Mouse (Mus musculus) midbrain, embryonic 11.5 days (tissue): ENCODE results near the gene Numbl. TPM values are rescaled to one million over a fixed set of nuclear protein-coding genes. Genes with fewer than 3 reads are reported as not detected.

ENCODE experiments used
- ATAC-seq: fragments of 200-750 bp; cut with Nextera tagmentation; 2 replicates; pipeline ENCODE4 v1.8.0; 2017; ENCODE audit warnings: moderate TSS enrichment, moderate library complexity; ENCODE audit not compliant: low FRiP score
- DNase-seq: peaks from one replicate; pipeline ENCODE4 v3.0.0; 2015; ENCODE audit warnings: low spot score; ENCODE audit errors: missing footprints
- H3K27ac ChIP-seq: fragments of 300-500 bp; sonication (generic); 2 replicates; pipeline ENCODE4 v1.5.1; 2014; ENCODE audit warnings: low read depth, low read length
- H3K27me3 ChIP-seq: fragments of 300-500 bp; sonication (generic); 2 replicates; pipeline ENCODE4 v1.6.1; 2014; ENCODE audit warnings: mild to moderate bottlenecking, low read length, moderate library complexity, mixed read lengths; ENCODE audit not compliant: control insufficient read depth, insufficient read depth
- H3K36me3 ChIP-seq: fragments of 300-500 bp; sonication (generic); 2 replicates; pipeline ENCODE4 v1.6.1; 2014; ENCODE audit warnings: mild to moderate bottlenecking, low read length, moderate library complexity, mixed read lengths; ENCODE audit not compliant: control insufficient read depth, insufficient read depth
- H3K4me1 ChIP-seq: fragments of 300-500 bp; sonication (generic); 2 replicates; pipeline ENCODE4 v1.6.1; 2014; ENCODE audit warnings: low read length; ENCODE audit not compliant: control insufficient read depth, insufficient read depth
- H3K4me2 ChIP-seq: fragments of 300-500 bp; sonication (generic); 2 replicates; pipeline ENCODE4 v1.6.1; 2014; ENCODE audit warnings: mild to moderate bottlenecking, moderate library complexity
- H3K4me3 ChIP-seq: fragments of 300-500 bp; sonication (generic); 2 replicates; pipeline ENCODE4 v1.5.1; 2014; ENCODE audit warnings: low read depth, low read length
- H3K9ac ChIP-seq: fragments of 300-500 bp; sonication (generic); 2 replicates; pipeline ENCODE4 v1.6.1; 2014; ENCODE audit warnings: low read length
- H3K9me3 ChIP-seq: fragments of 300-500 bp; sonication (generic); 2 replicates; pipeline ENCODE4 v1.6.1; 2016; ENCODE audit warnings: low read length; ENCODE audit not compliant: control insufficient read depth
- WGBS: fragments of 180-500 bp; shearing (Covaris S2); extraction: QIAGEN DNeasy Blood & Tissue Kit; methylation state at CpG from one replicate; pipeline ENCODE4 v1.1.7; 2014; 5-methylcytosine and 5-hydroxymethylcytosine counted together
- polyA plus RNA-seq: library from polyadenylated mRNA; unstranded; fragments of >200 nt; fragmentation: Nextera tagmentation; extraction: Ambion mirVana; gene quantifications from 2 replicates; pipeline ENCODE4 v1.2.1, GENCODE M21; 2014

The Numbl gene
- 16.9 and 17.7 TPM in 2 replicates for polyA plus RNA-seq

GRCm38 (mm10) chr7:27258205-27258899, at the start of gene Numbl:
TSS of gene Numbl (plus strand) at chr7:27258433.
- under 1% methylated on average over 47 of the region's 47 CpGs for WGBS
- Histone ChIP-seq H3K27me3 (no peaks in the 10 kb centered on the region), H3K4me3 (peak within 1 kb of the TSS; percentile 86), H3K9me3 (no peaks in the 10 kb centered on the region), H3K9ac (peak within 1 kb of the TSS; percentile 89), H3K36me3 (peaks cover 2% of the 10 kb centered on the region; the same call in 1 of the 2 replicates), H3K4me2 (peak within 1 kb of the TSS; percentile 86), H3K27ac (peak within 1 kb of the TSS; percentile 75), H3K4me1 (peaks cover 20% of the 10 kb centered on the region; the same call in 1 of the 2 replicates)
- DNase-seq = peak; percentile 100
- peak; percentile 89 for ATAC-seq

- no peaks in the 10 kb centered on the region for H3K4me1 ChIP-seq
- 88% methylated on average over 2 of the region's 2 CpGs for WGBS
- peaks cover 23% of the 10 kb centered on the region; the same call in 1 of the 2 replicates for H3K36me3 ChIP-seq
- H3K9ac ChIP-seq = no peak overlapping the region
- DNase-seq = no peak
- no peak overlapping the region for H3K27ac ChIP-seq
- no peaks in the 10 kb centered on the region for H3K27me3 ChIP-seq
- ATAC-seq = no peak
- no peaks in the 10 kb centered on the region for H3K9me3 ChIP-seq
- no peak overlapping the region for H3K4me2 ChIP-seq
- no peak overlapping the region for H3K4me3 ChIP-seq
These were observed 45.6 kb upstream of the Numbl start for GRCm38 (mm10) chr7:27212626-27213025.

GRCm38 (mm10) chr7:27218586-27218985, 39.6 kb upstream of the Numbl start:
- Histone ChIP-seq H3K4me2 (no peak overlapping the region), H3K27me3 (no peaks in the 10 kb centered on the region), H3K4me3 (no peak overlapping the region), H3K27ac (no peak overlapping the region), H3K36me3 (0 out of 2 replicates have a peak, but pooled peaks cover 5% of the 10 kb centered on the region), H3K4me1 (no peaks in the 10 kb centered on the region), H3K9ac (no peak overlapping the region), H3K9me3 (no peaks in the 10 kb centered on the region)
- no peak for DNase-seq
- no peak for ATAC-seq
- WGBS = 91% methylated on average over 7 of the region's 7 CpGs

DNA sequence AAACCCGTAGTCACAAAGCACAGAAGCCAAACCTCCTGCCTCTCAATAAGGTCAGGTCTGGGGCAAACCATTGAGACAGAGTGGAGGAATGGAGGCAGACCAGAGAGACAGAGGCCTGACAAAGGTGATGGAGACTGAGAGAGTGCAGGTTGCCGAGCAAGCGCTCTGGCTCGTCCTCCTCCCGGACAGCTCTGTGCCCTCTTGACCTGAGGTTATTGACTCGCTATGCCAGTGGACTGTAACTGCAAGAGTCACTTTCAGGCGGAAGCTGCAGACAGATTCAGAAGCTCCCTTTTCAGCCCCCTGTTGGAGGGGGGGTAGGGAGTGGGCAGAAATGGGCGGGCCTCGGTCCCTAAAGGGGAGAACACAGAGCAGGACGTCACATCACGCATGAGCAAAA, 38.3 kb upstream of the Numbl start:
- WGBS = 80% methylated on average over 11 of the region's 11 CpGs
- Histone ChIP-seq H3K27me3 (no peaks in the 10 kb centered on the region), H3K9ac (no peak overlapping the region), H3K4me2 (no peak overlapping the region), H3K36me3 (0 out of 2 replicates have a peak, but pooled peaks cover 5% of the 10 kb centered on the region), H3K4me1 (peaks cover 4% of the 10 kb centered on the region; the same call in 1 of the 2 replicates), H3K27ac (no peak overlapping the region), H3K4me3 (no peak overlapping the region), H3K9me3 (no peaks in the 10 kb centered on the region)
- DNase-seq (no peak), ATAC-seq (no peak)

GRCm38 (mm10) chr7:27221939-27222338, 36.3 kb upstream of the Numbl start:
- Histone ChIP-seq H3K36me3 (0 out of 2 replicates have a peak, but pooled peaks cover 4% of the 10 kb centered on the region), H3K27ac (no peak overlapping the region), H3K27me3 (no peaks in the 10 kb centered on the region), H3K9ac (no peak overlapping the region), H3K9me3 (no peaks in the 10 kb centered on the region), H3K4me3 (no peak overlapping the region), H3K4me1 (peaks cover 21% of the 10 kb centered on the region), H3K4me2 (no peak overlapping the region)
- no peak for DNase-seq
- WGBS = 89% methylated on average over 6 of the region's 6 CpGs
- ATAC-seq = no peak

GRCm38 (mm10) chr7:27222538-27222937, 35.7 kb upstream of the Numbl start:
- Histone ChIP-seq H3K9me3 (no peaks in the 10 kb centered on the region), H3K4me1 (peaks cover 27% of the 10 kb centered on the region), H3K27me3 (no peaks in the 10 kb centered on the region), H3K9ac (no peak overlapping the region), H3K4me3 (no peak overlapping the region), H3K27ac (no peak overlapping the region), H3K4me2 (no peak overlapping the region), H3K36me3 (0 out of 2 replicates have a peak, but pooled peaks cover 2% of the 10 kb centered on the region)
- WGBS = 90% methylated on average over 1 of the region's 1 CpGs
- ATAC-seq (no peak), DNase-seq (no peak)

DNA sequence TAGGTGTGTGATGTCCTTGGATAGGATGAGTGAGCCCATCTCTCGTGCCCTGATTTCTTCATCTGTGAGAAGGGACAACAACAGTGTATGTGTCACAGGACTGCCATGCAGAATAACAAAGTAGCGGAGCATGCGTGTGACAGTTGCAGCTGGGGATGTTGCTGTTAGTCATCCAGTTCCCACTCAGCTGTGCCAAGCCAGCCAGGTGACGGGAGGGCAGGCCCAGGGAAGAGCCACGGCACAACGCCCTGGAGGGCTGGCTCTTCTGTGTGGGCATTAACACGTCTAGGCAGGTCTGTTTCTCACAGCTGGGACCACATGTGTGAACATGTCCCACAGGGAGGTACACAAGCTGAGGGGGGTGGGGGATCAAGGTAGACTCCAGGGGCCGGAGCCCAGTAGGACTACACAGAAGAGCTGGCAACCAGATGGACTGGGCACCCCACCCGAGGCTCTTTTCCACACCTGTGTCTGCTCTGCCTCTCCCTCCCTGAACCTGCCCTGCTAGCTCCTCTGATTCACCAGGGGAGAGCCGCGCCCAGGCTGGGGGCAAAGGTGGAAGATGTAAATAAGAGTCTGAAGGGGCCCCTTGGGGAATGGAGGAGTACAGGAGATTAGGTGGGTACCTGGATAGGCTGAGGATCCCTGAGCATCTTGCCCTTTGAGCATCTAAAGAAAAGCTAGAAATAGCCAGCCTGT, 33.2 kb upstream of the Numbl start:
- Histone ChIP-seq H3K9ac (0 out of 2 replicates have a peak overlapping the region, but pooled peaks have one; percentile 21), H3K4me2 (no peak overlapping the region), H3K36me3 (0 out of 2 replicates have a peak, but pooled peaks cover 2% of the 10 kb centered on the region), H3K4me1 (peaks cover 28% of the 10 kb centered on the region), H3K27ac (no peak overlapping the region), H3K27me3 (no peaks in the 10 kb centered on the region), H3K4me3 (no peak overlapping the region), H3K9me3 (no peaks in the 10 kb centered on the region)
- 80% methylated on average over 11 of the region's 11 CpGs for WGBS
- no peak for ATAC-seq
- no peak for DNase-seq

DNA sequence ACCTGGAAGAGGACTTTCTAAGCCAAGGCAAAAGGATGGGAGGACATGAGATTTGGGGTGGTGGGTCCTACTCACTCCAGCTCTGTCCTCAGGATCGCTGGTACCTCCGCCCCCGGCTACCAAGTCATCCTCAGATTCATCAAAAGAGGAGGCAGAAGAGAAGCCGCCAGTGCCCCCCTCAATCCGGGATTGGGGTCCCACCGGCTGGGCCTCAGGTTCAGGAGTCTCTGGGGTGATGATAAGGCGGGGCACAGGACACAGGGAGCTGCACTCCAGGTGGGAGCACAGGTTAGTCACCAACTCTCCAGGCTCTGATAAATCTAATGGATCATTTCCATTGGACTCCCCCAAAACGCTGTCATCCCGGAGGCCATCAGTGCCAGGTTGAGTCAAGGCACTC, 31.0 kb upstream of the Numbl start:
- peaks cover 28% of the 10 kb centered on the region for H3K4me1 ChIP-seq

GRCm38 (mm10) chr7:27227676-27228075, 30.6 kb upstream of the Numbl start:
- Histone ChIP-seq H3K9me3 (no peaks in the 10 kb centered on the region), H3K4me2 (peak overlapping the region; percentile 66), H3K9ac (peak overlapping the region; percentile 80), H3K27me3 (no peaks in the 10 kb centered on the region), H3K4me3 (peak overlapping the region; percentile 79), H3K27ac (no peak overlapping the region), H3K36me3 (no peaks in the 10 kb centered on the region), H3K4me1 (peaks cover 28% of the 10 kb centered on the region)
- WGBS = 4% methylated on average over 10 of the region's 10 CpGs
- ATAC-seq (no peak; the same call in 1 of the 2 replicates), DNase-seq (peak; percentile 89)

More for the DNA sequence above, 31.0 kb upstream of the Numbl start:
- Histone ChIP-seq H3K27me3 (no peaks in the 10 kb centered on the region), H3K36me3 (no peaks in the 10 kb centered on the region), H3K27ac (no peak overlapping the region), H3K9me3 (no peaks in the 10 kb centered on the region), H3K9ac (peak overlapping the region; percentile 80), H3K4me2 (peak overlapping the region; percentile 66), H3K4me3 (peak overlapping the region; percentile 79)
- no peak for DNase-seq
- 42% methylated on average over 9 of the region's 9 CpGs for WGBS
- ATAC-seq = no peak
